Mouse (Mus musculus) hindbrain, embryonic 14.5 days (tissue): ENCODE measurements around the gene Thsd7b. TPM values are rescaled to one million over a fixed set of nuclear protein-coding genes. Genes with fewer than 3 reads are reported as not detected.
"Not testable (repeated sequence)": the region's sequence is repeated elsewhere in the genome, so short reads cannot be mapped to it uniquely, and the experiment has no call there.

Experiments used
- ATAC-seq: fragments of 200-750 bp; cut with Nextera tagmentation; 2 replicates; pipeline ENCODE4 v1.8.0; 2017; ENCODE audit warnings: moderate number of reproducible peaks, mild to moderate bottlenecking, moderate TSS enrichment, moderate library complexity; ENCODE audit not compliant: low FRiP score
- DNase-seq: peaks from one replicate; pipeline ENCODE4 v3.0.0-alpha.2; 2015; ENCODE audit warnings: low spot score
- H3K27ac ChIP-seq: fragments of 300-500 bp; sonication (generic); 2 replicates; pipeline ENCODE4 v1.5.1; 2014; ENCODE audit warnings: mild to moderate bottlenecking, moderate library complexity
- H3K27me3 ChIP-seq: fragments of 300-500 bp; sonication (generic); 2 replicates; pipeline ENCODE4 v1.6.1; 2014; ENCODE audit warnings: mild to moderate bottlenecking, low read length, mixed read lengths; ENCODE audit not compliant: control insufficient read depth, insufficient read depth
- H3K36me3 ChIP-seq: fragments of 300-500 bp; sonication (generic); replicated peaks from 2 replicates; pipeline ENCODE4 v1.6.1; 2014; ENCODE audit not compliant: control insufficient read depth, insufficient read depth
- H3K4me1 ChIP-seq: fragments of 300-500 bp; sonication (generic); replicated peaks from 2 replicates; pipeline ENCODE4 v1.6.1; 2014; ENCODE audit warnings: antibody characterized with exemption, low read length, mixed read lengths; ENCODE audit not compliant: control insufficient read depth, insufficient read depth
- H3K4me2 ChIP-seq: fragments of 300-500 bp; sonication (generic); replicated peaks from 2 replicates; pipeline ENCODE4 v1.6.1; 2014; ENCODE audit warnings: mild to moderate bottlenecking, moderate library complexity
- H3K4me3 ChIP-seq: fragments of 300-500 bp; sonication (generic); replicated peaks from 2 replicates; pipeline ENCODE4 v1.5.1; 2014; ENCODE audit warnings: mild to moderate bottlenecking, low read length
- H3K9ac ChIP-seq: fragments of 300-500 bp; sonication (generic); 2 replicates; pipeline ENCODE4 v1.6.1; 2014
- H3K9me3 ChIP-seq: fragments of 300-500 bp; sonication (generic); 2 replicates; pipeline ENCODE4 v1.6.1; 2016; ENCODE audit warnings: low read length; ENCODE audit not compliant: control insufficient read depth
- WGBS: fragments of 180-500 bp; shearing (Covaris S2); extraction: QIAGEN DNeasy Blood & Tissue Kit; methylation state at CpG from one replicate; pipeline ENCODE4 v1.1.7; 2014; 5-methylcytosine and 5-hydroxymethylcytosine counted together
- polyA plus RNA-seq: library from polyadenylated mRNA; unstranded; fragments of >200 nt; fragmentation: Nextera tagmentation; extraction: Ambion mirVana; gene quantifications from 2 replicates; pipeline ENCODE4 v1.2.1, GENCODE M21; 2014

The Thsd7b gene
- polyA plus RNA-seq, 1 experiment from 2014 or later: 12.5 TPM

DNA sequence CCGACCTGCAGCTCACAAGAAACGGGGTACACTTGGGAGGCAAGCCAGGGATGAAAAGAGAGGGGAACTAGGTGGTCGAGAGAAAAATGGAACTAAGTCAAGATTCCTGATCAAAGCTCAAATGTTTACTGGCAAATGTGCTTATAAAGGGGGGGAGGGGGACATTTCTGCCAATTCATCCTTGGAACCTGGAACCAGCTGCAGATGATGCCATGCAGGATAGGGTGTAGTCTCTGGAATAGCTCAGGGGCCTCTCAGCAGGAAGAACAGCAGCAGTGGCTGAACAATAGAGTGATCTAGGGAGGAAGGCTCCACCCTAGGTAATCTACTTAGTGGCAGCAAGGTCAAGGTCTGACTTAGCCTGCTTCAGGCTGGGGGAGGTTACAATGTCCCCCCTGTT, 972.5 kb downstream of the Thsd7b start:
- H3K9ac ChIP-seq: no peak overlapping the region
- DNase-seq (no peak), ATAC-seq (no peak)
- H3K36me3 ChIP-seq: no peaks in the 10 kb centered on the region
- no peak overlapping the region for H3K27ac ChIP-seq
- H3K4me2 ChIP-seq: no peak overlapping the region
- no peaks in the 10 kb centered on the region for H3K27me3 ChIP-seq
- H3K4me1 ChIP-seq: no peaks in the 10 kb centered on the region
- 0 out of 2 replicates have a peak, but pooled peaks cover 3% of the 10 kb centered on the region for H3K9me3 ChIP-seq
- WGBS: 81% methylated on average over 3 of the region's 3 CpGs
- H3K4me3 ChIP-seq: no peak overlapping the region

DNA sequence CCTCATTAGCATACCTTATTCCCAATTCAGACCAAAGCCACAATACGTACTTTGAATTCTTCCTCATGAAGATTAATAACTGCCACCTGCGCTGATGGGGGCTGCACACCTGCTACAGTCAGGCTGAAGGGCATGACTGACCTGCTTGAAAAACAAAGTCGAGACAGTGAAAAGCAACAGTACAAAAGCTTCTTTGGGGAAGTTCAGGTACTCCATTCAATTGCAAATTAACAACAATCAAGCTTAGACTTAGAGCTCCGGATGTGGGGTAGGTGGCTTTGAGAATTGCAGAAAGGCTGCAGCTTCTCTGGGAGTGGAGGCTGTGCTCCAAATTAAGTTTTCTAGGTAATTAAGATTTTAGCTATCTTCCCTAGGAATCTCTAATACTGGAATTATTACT, 973.2 kb downstream of the Thsd7b start:
- DNase-seq, H3K4me1 ChIP-seq, H3K36me3 ChIP-seq, H3K9me3 ChIP-seq, H3K9ac ChIP-seq, H3K4me2 ChIP-seq, H3K27me3 ChIP-seq, ATAC-seq, H3K27ac ChIP-seq, H3K4me3 ChIP-seq: not testable (repeated sequence)
- 72% methylated on average over 4 of the region's 4 CpGs for WGBS

DNA sequence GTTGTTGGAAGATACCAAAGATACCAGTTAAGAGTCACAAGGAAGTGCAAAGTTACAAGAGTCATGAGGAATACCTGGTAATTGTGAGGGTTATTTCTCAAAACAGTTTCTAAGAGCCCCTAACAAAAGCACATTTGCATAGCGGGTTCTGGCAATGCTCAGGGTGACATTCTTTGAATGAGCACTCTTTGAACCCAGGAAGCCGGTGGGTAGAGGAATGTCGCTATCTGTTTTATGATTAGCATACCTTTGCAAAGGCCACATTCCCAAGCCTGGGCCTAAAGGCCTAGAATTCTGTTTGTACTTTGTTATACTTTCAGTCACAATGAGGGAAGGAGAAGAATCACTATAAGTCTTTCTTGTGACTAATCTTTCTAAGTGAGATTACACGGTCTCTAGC, 973.8 kb downstream of the Thsd7b start:
- not testable (repeated sequence) for H3K9ac ChIP-seq, H3K36me3 ChIP-seq, H3K27ac ChIP-seq, H3K9me3 ChIP-seq, DNase-seq, H3K4me1 ChIP-seq, H3K4me3 ChIP-seq, H3K27me3 ChIP-seq, ATAC-seq, H3K4me2 ChIP-seq
- WGBS: 89% methylated on average over 4 of the region's 4 CpGs

DNA sequence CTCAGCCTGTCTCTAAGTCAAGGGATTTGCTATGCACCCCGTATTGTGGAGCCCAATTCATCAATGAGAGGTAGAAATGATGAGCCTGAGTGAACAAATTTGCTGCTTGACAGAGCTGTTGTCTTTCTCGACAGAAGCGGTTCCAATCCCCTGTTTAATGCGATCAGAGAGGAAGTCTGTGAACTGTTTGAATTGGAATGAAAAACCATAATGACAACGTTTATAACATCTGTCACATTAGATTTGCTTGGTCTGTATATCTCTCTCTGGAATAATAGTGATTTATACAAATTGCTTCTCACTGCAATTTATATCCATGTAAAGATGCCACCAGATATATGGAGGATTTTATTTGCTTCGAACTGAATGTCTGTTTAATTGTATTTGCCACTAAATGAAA, 988.9 kb downstream of the Thsd7b start:
- H3K4me3 ChIP-seq: no peak overlapping the region
- peak; percentile 55; the same call in 1 of the 2 replicates for ATAC-seq
- no peak overlapping the region for H3K27ac ChIP-seq
- DNase-seq: no peak
- 46% methylated on average over 6 of the region's 6 CpGs for WGBS
- no peak overlapping the region for H3K9ac ChIP-seq
- no peaks in the 10 kb centered on the region for H3K4me1 ChIP-seq
- H3K4me2 ChIP-seq: no peak overlapping the region
- H3K27me3 ChIP-seq: no peaks in the 10 kb centered on the region
- no peaks in the 10 kb centered on the region for H3K9me3 ChIP-seq
- H3K36me3 ChIP-seq: no peaks in the 10 kb centered on the region
